Mouse (Mus musculus): Measurements from ENCODE around the gene Fam193b.
A peak's percentile ranks its signal among the peaks of the same experiment; 100 is the strongest.
"Not testable (repeated sequence)": the region's sequence is repeated elsewhere in the genome, so short reads cannot be mapped to it uniquely, and the experiment has no call there.

Gene Fam193b

GRCm38 (mm10) chr13:55571027-55571751 lies at the start of gene Fam193b:
Gene Fam193b, minus strand, starts transcription at chr13:55571120.
- DNase-seq (ENCODE audit: low read depth, low spot score): peak; percentile 74

DNA sequence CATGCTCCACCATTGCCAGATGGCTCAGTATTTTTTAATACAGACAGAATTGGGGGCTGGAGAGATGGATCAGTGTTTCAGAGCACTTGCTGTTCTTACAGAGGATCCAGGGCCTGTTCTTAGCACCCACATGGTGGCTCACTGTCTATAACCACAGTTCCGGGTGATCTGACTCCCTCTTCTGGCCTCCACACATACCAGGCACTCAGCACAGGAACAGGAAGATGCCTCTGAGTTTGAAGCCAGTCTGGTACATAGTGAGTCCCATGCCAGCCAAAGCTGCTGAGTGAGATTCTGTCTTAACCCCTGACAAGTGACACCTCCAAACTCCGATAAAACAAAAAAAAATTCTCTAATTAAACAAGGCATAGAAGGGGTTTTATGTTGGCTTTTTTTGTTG lies 49.4 kb upstream of the Fam193b start:
- no peak for DNase-seq (ENCODE audit: low read depth, low spot score)

GRCm38 (mm10) chr13:55619328-55619727 lies 48.4 kb upstream of the Fam193b start:
- no peak for DNase-seq (ENCODE audit: low read depth, low spot score)

- no peak for DNase-seq (ENCODE audit: low read depth, low spot score)
Measured at GRCm38 (mm10) chr13:55613471-55613870, 42.6 kb upstream of the Fam193b start.

- no peak for DNase-seq (ENCODE audit: low read depth, low spot score)
Measured at GRCm38 (mm10) chr13:55611996-55612395, 41.1 kb upstream of the Fam193b start.

DNA sequence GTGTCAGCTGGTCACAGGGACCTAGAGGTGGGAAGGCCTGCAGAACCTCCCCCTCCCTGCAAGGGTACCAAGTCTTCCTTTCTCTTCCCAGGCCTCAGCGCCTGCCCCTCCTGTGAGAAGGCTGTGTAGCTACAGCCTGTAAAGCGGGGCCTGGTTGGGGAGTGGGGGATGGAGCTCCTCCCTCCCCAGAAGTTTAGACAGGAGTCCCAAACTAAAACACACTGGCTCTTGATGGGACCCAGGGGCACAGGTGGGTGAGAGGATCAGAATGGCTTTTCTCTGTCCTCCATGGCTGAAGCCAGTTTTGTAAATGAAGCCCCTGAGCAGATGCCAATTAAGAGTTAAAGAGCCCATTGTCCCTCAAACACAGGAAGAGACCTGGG lies 36.7 kb upstream of the Fam193b start:
- no peak for DNase-seq (ENCODE audit: low read depth, low spot score)

DNA sequence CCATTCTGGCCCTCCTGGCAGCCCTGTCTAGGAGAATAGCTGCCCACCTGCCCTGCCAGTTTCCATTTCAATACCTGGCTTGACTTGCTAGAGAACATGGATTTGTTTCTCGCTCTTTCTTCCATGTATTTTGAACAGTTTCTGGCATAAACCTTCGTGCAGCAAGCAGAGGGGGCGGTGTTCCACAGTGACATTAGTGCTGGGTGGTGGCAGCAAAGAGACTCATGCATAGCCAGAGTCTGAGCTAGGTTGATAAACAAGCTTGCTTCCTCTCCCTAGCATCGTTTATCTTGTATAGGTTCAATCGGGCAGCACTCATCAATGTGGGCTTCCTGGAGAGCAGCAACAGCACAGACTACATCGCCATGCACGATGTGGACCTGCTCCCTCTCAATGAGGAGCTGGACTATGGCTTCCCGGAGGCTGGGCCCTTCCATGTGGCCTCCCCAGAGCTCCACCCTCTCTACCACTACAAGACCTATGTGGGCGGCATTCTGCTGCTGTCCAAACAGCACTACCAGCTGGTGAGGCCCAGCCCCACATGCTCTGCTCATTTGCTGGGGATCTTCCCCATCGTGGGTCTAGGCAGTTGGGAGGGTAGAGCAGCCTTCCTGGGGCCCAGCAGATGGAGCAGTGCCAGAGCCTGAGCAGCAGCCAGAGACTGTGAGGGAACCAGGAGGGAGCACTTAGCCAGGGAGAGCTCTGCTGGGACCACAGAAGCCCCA lies 36.1 kb upstream of the Fam193b start:
- no peak for DNase-seq (ENCODE audit: low read depth, low spot score)

GRCm38 (mm10) chr13:55604606-55605005 lies 33.7 kb upstream of the Fam193b start:
- no peak for DNase-seq (ENCODE audit: low read depth, low spot score)

- no peak for DNase-seq (ENCODE audit: low read depth, low spot score)
Measured at GRCm38 (mm10) chr13:55601611-55602010, 30.7 kb upstream of the Fam193b start.

DNA sequence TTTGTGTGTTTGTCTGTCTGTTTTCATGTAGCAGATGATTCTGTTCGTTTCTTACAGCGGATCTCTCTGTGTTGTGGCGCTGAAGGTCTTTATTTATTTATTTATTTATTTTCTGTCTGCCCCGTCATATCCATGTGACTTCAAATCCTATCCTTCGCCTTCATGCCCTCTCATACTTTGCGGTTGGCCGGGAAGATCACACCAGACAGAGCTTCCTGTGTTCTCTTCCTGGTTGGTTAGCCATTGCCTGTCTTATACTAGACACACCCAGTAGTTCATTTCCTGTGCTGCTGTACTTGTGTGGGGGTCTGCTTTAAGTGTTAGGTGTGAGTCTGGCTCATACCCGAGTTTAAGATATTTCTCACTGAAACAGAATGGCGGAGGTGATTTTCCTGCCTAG lies 29.7 kb upstream of the Fam193b start:
- DNase-seq (ENCODE audit: low read depth, low spot score): no peak

GRCm38 (mm10) chr13:55599566-55600540 lies 28.9 kb upstream of the Fam193b start, which contains the start of gene B4galt7:
Gene B4galt7, plus strand, starts transcription at chr13:55599896.
- no peak for DNase-seq (ENCODE audit: low read depth, low spot score)

GRCm38 (mm10) chr13:55596802-55597201 lies 25.9 kb upstream of the Fam193b start:
- DNase-seq (ENCODE audit: low read depth, low spot score): no peak

DNA sequence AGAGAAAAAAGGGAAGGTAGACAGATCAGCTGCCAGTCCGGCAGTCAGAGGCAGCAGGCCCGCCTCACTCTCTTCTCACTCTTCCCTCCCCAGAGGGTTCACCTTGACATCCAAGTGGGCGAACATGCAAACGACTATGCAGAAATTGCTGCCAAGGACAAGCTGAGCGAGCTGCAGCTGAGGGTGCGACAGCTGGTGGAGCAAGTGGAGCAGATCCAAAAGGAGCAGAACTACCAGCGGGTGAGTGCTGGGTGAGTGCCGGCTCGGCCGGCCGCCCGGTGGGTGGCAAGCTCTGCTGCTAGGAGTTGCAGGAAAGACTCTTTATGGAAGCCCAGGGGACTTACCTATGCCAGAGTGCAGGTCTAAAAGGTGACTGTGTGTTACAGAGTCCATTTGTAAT lies 24.5 kb upstream of the Fam193b start:
- no peak for DNase-seq (ENCODE audit: low read depth, low spot score)

DNA sequence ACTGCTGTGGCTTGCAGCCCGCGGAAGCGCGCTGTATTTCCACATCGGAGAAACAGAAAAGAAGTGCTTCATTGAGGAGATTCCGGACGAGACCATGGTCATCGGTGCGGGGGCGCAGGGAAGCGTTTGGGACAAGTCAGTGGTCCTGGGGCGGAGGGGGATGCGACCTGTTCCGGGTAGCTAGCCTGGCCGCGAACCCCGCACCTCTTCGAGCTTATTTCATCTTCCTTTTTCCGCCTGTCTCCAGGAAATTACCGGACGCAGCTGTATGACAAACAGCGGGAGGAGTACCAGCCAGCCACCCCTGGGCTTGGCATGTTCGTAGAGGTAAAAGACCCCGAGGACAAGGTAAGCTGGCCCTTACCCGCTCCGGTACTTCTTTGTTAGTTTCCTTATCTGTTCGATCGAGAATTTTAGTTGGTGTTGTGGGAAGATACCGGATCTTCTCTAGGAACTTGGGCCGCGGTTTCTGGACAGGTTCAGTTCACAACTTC lies 22.4 kb upstream of the Fam193b start:
- no peak for DNase-seq (ENCODE audit: low read depth, low spot score)

- peak; percentile 96 for DNase-seq (ENCODE audit: low read depth, low spot score)
Measured at GRCm38 (mm10) chr13:55592512-55593253, 21.8 kb upstream of the Fam193b start.

DNA sequence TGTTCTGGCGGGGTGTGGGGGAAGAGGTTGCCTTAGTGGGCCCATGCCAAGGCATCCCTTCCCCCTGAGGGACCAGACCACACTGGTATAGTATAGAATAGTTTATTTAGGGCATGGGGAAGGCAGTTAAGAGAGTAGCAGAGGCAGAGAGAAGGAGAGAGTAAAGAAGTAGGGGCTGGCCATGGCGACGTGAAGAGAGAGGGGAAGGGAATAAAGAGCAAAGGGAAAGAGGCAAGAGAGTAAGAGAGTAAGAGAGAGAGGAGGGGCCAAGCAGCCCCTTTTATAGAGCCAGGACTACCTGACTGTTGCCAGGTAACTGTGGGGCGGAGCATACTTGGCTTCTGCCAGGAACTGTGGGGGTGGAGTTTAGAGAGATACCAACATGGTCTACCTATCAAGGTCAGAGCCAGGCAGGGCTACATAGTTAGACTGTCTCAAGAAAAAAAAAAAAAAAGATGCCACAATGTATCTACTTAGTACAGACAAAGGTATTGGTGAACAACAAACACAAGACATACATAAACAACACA lies 21.1 kb upstream of the Fam193b start:
- DNase-seq (ENCODE audit: low read depth, low spot score): no peak

DNA sequence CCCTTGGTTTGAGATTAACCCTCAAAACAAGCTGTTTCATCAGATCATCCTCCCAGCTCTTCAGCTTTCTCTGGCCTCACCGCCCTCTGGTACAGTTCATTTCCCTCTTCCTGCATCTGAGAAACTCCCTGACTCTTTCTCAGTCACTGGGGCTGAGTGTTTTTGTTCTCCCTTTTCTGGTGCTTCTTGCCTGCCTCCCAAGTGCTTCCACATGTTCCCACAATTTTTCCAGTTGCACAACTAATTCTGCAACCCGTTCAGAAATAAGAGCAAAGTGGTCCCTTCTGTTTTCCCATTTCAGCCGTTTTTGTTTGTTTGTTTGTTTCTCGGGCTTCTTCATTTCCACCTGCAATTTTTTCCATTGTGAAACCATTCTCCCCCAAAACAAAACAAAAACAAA lies 7.2 kb upstream of the Fam193b start:
- DNase-seq (ENCODE audit: low read depth, low spot score): no peak

GRCm38 (mm10) chr13:55576872-55577271 lies 6.0 kb upstream of the Fam193b start:
- DNase-seq (ENCODE audit: low read depth, low spot score): not testable (repeated sequence)

GRCm38 (mm10) chr13:55575932-55576331 lies 5.0 kb upstream of the Fam193b start:
- no peak for DNase-seq (ENCODE audit: low read depth, low spot score)

- no peak for DNase-seq (ENCODE audit: low read depth, low spot score)
Measured at GRCm38 (mm10) chr13:55574321-55574720, 3.4 kb upstream of the Fam193b start.

DNA sequence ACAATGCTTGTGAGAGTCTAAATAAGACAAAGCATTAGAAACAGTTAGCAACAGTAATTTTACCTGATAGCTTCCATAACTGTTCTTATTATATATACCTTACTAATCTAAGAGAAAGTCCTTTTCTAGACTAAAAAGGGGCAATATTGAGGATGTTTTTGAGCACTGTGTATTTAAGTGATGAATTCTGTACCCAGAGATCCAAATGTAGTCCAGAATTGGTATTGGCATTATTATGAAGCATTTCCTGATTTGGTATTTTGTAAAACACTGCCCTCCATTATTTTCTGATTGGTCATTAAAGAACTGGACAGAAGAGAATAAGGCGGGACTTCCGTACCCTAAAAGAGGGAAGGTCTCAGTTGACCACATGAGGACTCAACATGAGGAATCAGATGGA lies 2.5 kb upstream of the Fam193b start, which contains the start of gene Tmed9:
TSS of gene Tmed9 (plus strand) at position 301 of the 400 bp plus-strand sequence.
- no peak for DNase-seq (ENCODE audit: low read depth, low spot score)

Data from brain, embryonic 18.5 days (tissue).